Mouse (Mus musculus): ENCODE measurements around the gene Atp6v0d1.
A peak's percentile ranks its signal among the peaks of the same experiment; 100 is the strongest.

The Atp6v0d1 gene

DNA sequence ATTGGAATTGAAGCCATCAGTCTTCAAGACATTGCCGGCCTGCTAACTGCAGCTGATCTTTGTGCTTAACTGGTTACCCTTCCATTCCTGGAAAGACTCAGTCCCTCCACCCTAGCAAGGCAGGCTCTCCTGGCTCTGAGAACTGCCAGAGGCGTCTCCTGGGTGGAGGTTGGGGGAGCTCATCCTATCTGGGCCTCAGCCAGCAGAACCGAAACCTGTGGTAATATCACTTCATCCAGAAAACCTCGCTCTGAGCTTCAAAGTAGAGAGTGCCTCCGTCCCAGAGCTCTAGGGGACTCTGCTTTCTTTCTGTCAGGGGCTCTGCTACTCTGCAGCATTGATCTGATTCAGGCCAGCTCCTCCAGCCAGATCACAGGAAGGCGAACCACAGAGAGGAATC is 58.9 kb downstream of the Atp6v0d1 start:
- DNase-seq (ENCODE audit: low spot score in 2 of 2): no peak

DNA sequence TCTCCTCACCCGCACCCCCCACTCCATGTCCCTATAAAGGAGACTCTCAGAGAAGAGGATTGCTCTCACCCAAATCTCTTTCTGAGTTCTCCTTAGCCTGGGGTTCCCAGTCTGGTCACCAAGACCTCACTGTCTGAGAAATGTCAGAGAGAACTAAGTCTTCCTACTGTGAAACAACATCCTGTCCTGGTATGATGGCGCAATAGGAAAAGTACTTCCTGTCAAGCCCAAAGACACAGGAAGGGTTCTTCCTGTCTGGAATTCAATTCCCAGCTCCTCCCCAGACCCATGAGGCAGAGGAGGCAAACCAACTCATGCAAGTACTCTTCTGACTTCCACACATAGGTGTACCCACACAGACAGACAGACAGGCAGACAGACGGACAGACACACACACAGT is 61.2 kb downstream of the Atp6v0d1 start:
- no peak for DNase-seq (ENCODE audit: low spot score in 2 of 2)

DNA sequence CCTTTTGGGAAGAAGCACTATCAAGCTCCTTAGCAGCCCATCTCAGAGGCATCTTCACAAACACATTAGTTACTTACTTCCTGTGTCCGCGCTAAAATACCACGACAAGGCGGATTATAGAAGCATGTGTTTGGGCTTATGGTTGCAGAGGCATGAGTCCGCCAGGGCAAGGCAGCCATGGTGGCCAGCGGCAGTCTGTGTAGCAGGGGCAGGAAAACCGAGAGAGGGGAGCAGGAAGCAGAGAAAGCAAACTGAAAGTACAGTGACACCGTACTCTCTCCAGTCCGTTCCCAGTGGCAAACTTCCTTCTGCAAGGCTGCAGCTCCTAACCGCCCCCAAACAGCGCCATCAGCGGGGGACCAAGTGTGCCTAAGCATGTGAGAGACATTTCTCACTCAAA is 66.1 kb downstream of the Atp6v0d1 start:
- DNase-seq (ENCODE audit: low spot score in 2 of 2): no peak

DNA sequence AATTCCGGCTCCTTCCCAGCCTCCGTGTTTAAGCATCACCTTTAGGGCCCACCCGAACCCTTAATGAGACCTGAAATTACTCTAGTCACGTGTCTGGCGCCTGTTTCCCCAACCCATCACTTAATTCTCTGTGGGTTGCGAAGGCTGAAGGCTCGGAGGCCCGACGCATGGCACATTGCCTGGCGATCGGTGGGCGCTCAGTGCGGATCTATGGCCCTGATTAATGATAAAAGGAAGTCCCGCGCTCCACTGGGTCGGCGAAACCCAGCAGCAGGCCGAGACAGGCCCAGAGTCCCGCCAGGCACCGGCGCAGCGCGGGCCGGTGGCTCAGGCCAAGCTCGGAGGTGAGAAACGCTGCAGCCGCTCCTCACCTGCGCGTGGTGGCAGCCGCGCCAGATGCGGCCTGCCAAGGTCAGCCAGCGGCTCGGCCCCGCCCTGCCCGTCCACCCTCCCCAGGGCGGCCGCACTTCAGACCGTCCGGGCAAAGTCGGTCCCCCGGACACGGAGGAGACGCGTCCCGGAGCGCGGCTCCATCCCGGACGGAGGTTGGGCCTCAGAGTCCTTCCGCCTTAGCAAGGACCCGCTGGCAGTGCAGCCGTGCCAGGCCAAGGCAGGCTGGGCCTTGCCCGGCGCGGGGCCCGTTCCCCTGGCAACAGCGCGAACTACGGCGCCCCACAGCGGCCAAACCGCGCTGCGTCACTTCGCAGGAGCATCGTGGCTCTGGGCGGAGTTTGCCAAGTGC is 69.2 kb downstream of the Atp6v0d1 start, which contains the start of gene Zdhhc1:
TSS of gene Zdhhc1 (minus strand) at position 464 of the 742 bp plus-strand sequence.
- DNase-seq (ENCODE audit: low spot score in 2 of 2): peak; percentile 89 to 90

DNA sequence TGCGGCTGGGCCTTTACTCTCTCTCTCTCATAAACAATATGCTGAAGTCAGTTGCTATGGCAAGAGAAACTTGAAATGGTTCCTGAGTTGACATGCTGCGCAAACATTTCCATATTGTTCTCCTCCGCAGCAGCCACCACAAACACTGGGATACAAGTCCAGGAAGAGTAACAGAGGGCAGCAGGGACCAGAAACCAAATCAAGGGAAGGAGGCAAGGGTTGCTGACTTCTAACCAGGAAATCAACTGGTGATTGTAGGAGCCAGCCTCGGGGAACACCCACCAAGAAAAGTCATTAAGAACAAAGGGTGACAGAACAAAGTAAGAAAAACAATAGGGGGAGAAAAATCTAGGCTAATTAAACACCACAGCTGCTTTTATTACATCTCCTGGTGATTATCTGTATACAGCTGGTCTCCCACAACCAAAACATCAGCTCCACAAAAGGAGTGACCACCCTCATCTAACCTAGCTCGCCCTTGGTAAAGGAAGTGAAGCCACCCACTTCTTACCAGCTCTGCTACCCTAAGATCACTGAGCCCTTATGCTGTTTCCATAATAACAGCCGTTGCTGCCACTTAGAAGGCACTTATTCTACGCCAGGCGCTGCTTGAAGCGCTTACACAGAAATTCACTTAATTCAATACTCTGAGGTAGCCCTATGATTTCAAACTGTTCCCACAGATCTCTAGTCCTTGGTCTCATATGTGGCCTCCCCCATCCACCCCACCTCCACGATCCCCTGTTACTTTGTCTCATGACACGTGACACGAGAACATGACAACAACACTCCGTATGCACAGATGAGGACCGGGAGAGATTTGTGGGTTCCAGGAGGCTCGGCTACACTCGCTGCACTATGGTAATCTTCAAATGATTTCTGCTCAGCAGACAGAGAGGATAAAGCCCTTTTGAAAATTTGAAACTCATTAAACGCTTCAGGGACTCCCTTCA is 70.2 kb downstream of the Atp6v0d1 start:
- no peak for DNase-seq (ENCODE audit: low spot score in 2 of 2)

DNA sequence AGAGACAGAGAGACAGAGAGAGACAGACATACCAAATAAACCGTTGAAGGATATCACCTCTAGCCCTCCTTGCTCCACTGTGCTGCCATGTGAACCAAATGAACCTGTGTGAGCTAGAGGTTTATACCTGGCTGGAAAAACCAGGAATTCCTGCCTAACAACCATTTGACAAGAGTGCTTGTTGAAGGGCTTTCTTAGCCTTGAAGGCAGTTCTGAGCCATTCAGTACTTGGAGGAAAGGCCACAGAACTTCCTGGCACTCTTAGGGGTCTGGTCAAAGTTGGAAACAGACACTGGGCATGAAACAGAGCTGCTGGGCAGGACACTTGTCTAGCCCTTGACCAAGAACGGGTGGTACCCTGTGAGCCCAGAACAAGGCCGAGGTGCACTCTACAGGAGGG is 71.3 kb downstream of the Atp6v0d1 start:
- no peak for DNase-seq (ENCODE audit: low spot score in 2 of 2)

DNA sequence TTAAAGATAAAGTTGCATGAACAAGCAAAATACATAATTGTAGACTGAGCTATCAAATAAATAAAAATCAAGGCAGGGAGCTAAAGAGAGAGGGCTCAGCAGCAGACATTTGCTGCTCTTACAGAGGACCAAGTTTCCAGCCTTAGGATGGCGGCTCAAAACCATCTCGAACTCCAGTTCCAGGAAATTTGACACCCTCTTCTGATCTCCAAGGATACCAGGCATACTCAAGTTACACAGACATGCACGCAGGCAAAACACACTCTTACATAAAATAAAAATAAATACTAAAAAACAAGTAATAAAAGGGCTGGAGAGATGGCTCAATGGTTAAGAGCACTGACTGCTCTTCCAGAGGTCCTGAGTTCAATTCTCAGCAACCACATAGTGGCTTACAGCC is 72.4 kb downstream of the Atp6v0d1 start:
- no peak for DNase-seq (ENCODE audit: low spot score in 2 of 2)

DNA sequence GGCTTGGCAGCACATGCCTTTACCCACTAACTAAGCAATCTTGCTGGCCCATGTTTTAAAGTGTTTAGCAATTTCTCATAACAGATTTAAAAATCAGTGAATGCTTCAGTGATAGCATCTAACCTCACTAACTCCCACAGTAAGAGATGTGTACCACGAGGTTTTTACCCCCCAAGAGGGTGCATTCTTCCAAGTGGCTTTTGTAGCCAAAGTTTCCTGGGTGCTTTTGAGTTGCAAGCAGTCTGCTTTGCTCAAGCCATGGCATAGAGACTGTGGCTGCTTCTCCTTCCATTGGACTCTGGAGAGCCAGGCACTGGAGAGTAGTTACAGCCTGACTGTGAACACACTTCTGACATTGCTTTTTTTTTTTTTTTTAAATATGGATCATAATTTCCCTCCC is 76.6 kb downstream of the Atp6v0d1 start:
- no peak for DNase-seq (ENCODE audit: low spot score in 2 of 2)

DNA sequence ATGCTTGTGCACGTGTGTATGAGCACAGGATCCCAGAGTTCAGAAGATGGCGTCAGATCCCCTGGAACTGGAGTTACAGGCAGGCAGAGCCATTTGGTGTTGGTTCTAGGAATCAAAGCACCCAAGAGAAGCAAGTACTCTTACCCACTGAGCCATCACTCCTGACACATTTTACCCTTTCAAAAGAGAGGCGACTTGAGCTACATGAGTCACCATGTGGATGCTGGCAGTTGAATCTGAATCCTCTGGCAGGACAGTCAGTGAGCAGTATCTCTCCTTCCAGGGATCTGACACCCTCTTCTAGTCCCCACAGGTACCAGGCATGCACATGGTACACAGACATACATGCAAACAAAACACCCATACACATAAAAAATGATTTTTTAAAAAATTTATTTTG is 77.8 kb downstream of the Atp6v0d1 start:
- DNase-seq (ENCODE audit: low spot score in 2 of 2): no peak

DNA sequence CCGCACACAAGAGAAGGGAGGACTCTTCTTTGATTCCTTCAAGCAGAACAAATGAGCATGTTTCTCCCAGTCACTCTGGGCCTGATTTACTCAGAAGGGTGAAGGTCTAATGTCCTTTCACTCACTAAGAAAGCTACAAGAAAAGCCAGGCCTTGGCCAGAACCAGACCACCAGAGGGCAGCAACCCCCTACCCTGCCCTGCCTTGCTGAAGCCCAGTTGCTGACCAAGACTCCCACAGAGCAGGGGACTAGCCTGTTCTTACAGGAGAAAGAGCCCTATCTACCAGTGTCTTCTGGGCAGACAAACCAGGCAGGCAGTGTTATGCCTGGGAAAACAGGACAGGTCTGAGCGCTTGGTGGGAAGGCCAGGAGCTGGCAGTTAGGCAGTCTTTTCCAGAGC is 81.5 kb downstream of the Atp6v0d1 start:
- peak in 1 of 2 experiments; percentile 62 for DNase-seq (ENCODE audit: low spot score in 2 of 2)

DNA sequence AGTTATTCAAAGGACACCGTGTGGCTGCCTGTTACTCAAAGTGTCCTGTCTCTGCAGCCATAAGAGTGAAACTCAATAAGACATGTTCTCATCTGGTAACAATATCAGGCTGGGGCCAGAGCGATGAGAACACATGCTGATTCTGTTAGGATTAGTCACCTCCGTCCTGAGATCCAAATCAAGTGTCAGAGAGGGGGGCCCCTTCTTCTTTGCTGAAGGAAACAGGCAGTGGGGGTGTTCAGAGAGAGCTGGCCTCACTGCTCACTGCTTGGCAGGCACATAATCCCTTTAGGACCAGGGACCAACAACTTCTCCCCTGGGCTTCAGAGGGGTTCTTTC is 81.8 kb downstream of the Atp6v0d1 start:
- no peak for DNase-seq (ENCODE audit: low spot score in 2 of 2)

DNA sequence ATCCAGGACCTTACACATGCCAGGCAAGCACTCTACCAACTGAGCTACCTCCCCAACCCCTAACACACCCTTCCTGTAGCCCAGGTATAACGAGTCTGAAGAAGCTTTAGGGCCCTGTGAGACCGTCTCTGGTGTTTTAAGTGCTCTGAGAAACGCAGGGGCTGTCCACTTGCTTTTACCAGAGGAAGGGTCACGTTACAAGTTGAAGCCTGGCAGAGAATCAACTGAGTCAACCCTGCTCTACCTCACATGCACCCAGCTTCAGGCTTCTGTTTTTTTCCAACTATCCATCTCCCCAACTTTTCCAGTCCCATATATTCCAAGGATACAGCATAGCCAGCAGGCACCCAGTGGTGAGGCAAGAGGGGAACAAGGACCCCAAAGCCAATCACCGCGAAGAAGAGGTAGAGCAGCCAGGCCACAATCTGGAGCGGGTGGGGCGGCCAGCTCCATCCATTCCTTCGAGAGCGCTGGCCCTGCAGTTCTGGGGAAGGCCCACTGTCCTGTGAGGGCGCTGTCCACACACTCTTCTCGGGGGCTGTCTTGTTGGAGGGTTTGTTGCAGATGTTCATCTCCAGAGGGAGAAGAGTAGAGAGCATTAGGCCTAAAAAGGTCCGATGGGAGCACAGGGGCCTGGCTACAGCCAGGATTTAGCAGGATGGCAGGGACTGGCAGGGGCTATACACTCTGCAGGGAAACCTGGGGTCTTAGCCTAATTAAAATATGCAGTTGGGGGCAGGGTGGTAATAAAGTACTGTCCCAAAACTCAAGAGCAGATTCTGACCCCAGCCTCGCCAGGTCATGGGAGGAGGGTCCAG is 82.4 kb downstream of the Atp6v0d1 start:
- DNase-seq (ENCODE audit: low spot score in 2 of 2): peak in 1 of 2 experiments; percentile 48

DNA sequence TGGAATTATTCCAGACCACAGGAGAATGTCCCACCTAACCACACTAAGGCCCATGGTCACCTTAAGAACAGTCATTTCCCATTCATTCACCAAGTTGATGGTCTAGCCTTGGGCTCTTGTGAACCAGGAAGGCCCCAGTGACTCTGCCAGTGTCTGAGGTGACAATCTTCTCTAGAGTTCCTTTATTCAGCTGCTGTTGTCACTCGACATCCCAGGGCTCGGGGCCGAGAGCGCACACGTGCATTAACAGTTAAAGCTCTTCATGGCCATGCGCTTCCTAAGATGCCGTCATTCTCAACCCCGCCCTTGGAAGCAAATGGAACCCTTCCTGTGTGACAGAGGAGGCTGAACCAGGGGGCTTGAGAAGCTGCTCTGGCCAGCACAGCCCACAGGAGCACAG is 83.7 kb downstream of the Atp6v0d1 start:
- no peak for DNase-seq (ENCODE audit: low spot score in 2 of 2)

DNA sequence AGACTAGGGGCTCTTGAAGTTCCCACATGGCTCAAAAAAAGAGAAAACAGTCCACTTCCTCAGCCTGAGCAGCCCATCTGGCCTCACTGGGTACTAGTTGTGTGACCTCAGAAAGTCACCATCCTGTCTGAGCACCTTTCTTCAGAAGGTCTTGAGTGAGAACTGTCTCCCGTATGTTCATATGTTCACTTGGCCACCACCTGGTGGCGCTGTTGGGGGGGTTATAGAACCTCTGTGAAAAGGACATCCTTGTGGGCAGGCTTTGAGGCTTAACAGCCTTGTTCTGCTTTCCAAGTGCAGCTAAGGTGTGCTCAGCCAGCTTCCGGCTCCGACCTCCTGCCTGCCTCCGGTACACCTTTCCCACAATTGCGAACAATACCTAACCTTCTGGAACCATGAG is 84.4 kb downstream of the Atp6v0d1 start:
- DNase-seq (ENCODE audit: low spot score in 2 of 2): no peak

DNA sequence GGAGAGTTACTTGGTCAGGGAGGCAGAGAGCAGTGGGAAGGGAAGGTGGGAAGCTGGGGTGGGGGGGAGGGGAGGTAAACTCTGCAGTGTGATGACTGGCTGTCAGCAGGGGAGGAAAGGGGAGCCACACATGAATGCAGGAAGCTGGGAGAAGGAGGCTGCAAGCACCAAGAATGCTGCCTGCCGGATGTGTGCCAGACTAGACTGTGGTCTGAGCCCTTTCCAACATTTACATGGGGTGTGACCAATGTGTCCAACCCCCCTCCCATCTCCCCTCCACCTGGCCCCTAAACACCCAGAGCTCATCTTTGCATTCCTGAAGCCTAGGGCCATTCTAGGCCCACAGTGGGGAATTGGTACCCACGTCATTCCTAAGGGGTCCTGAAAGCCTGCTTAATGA is 84.8 kb downstream of the Atp6v0d1 start:
- no peak for DNase-seq (ENCODE audit: low spot score in 2 of 2)

DNA sequence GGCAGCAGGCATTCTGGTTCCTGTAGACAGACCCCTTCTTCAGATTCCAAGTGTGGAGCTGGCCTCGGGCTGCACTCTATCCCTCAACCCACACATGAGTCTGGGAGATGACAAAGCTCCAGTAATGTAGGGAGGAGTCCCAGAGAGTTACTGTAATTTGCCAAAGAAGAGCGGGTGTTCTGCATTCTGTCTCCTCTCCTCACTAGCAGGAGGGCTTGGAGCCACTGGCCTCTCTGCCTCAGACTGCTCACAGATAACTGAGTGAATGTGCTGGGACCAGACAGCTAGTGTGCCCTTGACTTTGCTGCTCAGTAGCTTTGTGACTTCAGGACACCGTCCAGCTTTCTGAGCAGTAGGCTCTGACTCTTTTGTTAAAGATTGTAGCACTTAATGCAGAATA is 88.1 kb downstream of the Atp6v0d1 start:
- DNase-seq (ENCODE audit: low spot score in 2 of 2): no peak

DNA sequence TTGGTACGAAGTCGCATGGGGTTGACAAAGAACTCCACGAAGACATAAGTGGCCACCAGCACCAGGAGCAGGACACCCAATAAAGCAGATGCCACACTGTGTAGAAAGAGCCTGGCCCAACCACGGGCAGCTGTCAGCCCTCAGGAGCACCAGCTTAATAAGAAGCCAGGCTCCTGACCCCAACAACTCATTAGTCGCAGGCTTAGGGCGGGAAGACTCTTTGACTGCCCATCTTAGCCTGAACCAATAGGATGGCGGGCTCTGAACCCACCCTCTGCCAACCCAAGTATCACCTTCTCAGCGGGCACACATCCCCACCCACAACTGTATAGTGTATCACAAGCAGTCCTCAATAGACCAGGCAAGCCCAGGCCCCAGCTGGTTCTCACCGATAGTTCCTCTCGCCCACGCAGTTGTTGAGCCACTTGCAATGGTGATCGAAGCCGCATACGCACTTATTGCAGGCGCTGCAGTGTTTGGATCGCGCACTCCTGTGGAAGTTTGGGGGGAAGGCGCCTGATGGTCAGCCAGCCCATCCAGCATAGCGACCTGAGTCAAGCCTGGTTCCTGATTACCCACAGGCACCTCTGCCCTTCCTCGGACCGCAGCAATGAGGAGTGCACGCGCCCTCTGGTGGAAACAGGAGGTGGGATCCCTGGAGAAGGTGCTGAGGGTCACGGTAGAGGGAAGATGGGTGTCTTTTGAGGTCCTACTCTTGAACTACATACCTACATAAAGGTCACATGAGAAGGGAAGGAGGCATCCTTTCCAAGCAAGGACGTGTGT is 89.0 kb downstream of the Atp6v0d1 start:
- peak; percentile 50 to 70 for DNase-seq (ENCODE audit: low spot score in 2 of 2)

DNA sequence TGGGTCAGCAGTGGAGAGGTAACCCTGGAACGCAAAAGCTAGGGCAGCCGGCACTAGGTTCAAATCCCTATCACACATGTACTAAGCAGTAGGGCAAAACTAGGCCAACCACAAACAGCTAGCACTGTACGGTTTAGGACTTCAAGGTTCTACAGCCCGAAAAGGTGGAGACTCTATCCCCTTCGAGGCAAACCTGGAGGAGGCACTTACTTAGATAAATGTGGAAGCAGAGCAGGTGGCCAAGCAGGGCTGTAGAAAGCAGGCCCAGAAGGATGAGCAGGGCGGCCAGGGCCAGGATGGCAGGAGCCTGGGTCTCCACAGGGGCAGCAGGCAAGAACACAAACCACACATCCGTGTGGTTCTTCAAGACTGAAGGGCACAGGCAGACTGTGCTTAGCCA is 89.7 kb downstream of the Atp6v0d1 start:
- DNase-seq (ENCODE audit: low spot score in 2 of 2): no peak

DNA sequence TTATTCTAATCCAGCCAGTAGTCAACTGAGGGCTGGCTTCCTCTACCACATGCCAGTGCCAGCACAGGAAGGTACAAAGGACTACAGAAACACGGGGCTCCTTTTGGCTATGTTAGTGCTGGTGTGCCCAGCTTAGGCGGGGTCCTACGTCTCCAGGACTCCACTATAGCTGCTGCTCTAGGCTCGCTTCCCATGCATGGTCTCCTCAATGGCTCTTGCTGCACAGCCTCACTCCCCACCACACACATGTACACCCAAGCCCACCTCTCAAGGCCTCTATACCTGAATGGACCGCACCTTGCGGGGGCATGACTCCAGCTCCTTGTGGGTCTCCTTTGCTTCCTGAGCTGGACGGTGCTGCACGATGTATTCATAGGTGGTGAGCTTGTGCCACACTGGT is 90.1 kb downstream of the Atp6v0d1 start:
- DNase-seq (ENCODE audit: low spot score in 2 of 2): no peak

DNA sequence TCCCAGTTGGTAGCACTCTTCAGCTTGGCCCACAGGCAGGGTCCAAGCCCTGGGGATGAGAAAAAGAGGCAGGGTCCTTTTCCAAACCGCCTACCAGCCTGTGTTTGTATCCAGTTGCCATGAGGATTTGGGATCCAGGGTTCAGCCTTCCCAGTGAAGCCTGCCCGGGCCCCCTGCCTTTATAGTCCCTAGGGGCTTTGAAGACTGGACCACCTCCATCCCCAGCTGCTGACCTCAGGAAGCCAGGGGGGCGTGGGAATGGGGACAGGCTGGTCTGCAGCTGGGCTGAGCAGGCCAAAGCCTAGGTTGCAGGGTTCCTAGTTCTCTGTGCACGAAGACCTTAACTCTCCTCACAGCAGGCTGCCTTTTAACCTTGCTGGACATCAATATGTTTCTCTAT is 90.6 kb downstream of the Atp6v0d1 start:
- DNase-seq (ENCODE audit: low spot score in 2 of 2): no peak

DNA sequence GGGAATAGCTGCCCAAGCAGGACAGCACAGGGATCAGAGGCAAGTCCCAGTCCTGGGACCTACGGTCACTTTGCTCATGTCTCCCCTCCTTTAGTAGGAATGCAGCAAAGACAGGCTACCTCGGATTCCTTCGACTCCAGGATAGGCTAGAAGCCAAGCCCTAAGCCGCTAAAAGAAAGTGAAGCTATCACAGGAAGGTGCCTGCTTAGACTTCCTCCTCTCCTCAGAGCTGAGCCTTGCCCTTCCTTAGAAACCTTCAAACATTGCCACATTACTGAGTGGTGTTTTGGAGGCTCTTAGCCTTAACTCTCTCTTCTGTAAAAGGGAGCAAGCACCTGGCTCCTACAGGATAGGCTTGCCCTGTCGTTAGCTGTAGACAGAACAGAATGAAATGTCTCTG is 91.2 kb downstream of the Atp6v0d1 start:
- DNase-seq (ENCODE audit: low spot score in 2 of 2): no peak
